Mouse (Mus musculus) kidney, postnatal 0 days (tissue): Measurements from ENCODE around the gene Nup98. TPM values are rescaled to one million over a fixed set of nuclear protein-coding genes. Genes with fewer than 3 reads are reported as not detected.

Experiments
- ATAC-seq: fragments of 200-750 bp; cut with Nextera tagmentation; replicated peaks from 2 replicates; pipeline ENCODE4 v1.8.0; 2017; ENCODE audit warnings: low read depth, moderate number of reproducible peaks, moderate TSS enrichment, moderate library complexity; ENCODE audit not compliant: low FRiP score
- DNase-seq: peaks from one replicate; pipeline ENCODE4 v3.0.0-alpha.2; 2016; ENCODE audit warnings: low spot score
- H3K27ac ChIP-seq: fragments of 300-500 bp; sonication (generic); 2 replicates; pipeline ENCODE4 v1.5.1; 2014; ENCODE audit warnings: mild to moderate bottlenecking
- H3K27me3 ChIP-seq: fragments of 300-500 bp; sonication (generic); 2 replicates; pipeline ENCODE4 v1.6.1; 2014; ENCODE audit warnings: low read length, mixed read lengths; ENCODE audit not compliant: insufficient read depth
- H3K36me3 ChIP-seq: fragments of 300-500 bp; sonication (generic); 2 replicates; pipeline ENCODE4 v1.6.1; 2014; ENCODE audit warnings: low read length, mixed read lengths; ENCODE audit not compliant: insufficient read depth
- H3K4me1 ChIP-seq: fragments of 300-500 bp; sonication (generic); replicated peaks from 2 replicates; pipeline ENCODE4 v1.6.1; 2014; ENCODE audit warnings: antibody characterized with exemption, low read length, mixed read lengths; ENCODE audit not compliant: insufficient read depth
- H3K4me2 ChIP-seq: fragments of 300-500 bp; sonication (generic); 2 replicates; pipeline ENCODE4 v1.6.1; 2014; ENCODE audit warnings: mild to moderate bottlenecking, low read length, moderate library complexity, mixed read lengths
- H3K4me3 ChIP-seq: fragments of 300-500 bp; sonication (generic); replicated peaks from 2 replicates; pipeline ENCODE4 v1.5.1; 2014; ENCODE audit warnings: low read depth, low read length
- H3K9ac ChIP-seq: fragments of 300-500 bp; sonication (generic); 2 replicates; pipeline ENCODE4 v1.6.1; 2014; ENCODE audit warnings: low read depth, low read length
- H3K9me3 ChIP-seq: fragments of 300-500 bp; sonication (generic); replicated peaks from 2 replicates; pipeline ENCODE4 v1.6.1; 2016; ENCODE audit warnings: low read length, inconsistent platforms, mixed read lengths
- CTCF ChIP-seq: IDR thresholded peaks from 2 replicates; pipeline ENCODE4 v1.5.1; 2016; ENCODE audit warnings: antibody characterized with exemption, low read depth, mild to moderate bottlenecking, moderate library complexity
- WGBS: fragments of 180-500 bp; shearing (Covaris S2); extraction: QIAGEN DNeasy Blood & Tissue Kit; methylation state at CpG from one replicate; pipeline ENCODE4 v1.1.7; 2014; 5-methylcytosine and 5-hydroxymethylcytosine counted together
- polyA plus RNA-seq: library from polyadenylated mRNA; unstranded; fragments of >200 nt; fragmentation: Nextera tagmentation; extraction: Ambion mirVana; gene quantifications from 2 replicates; pipeline ENCODE4 v1.2.1, GENCODE M21; 2015

The Nup98 gene
- polyA plus RNA-seq, 1 experiment from 2014 or later, result 19.1 TPM

DNA sequence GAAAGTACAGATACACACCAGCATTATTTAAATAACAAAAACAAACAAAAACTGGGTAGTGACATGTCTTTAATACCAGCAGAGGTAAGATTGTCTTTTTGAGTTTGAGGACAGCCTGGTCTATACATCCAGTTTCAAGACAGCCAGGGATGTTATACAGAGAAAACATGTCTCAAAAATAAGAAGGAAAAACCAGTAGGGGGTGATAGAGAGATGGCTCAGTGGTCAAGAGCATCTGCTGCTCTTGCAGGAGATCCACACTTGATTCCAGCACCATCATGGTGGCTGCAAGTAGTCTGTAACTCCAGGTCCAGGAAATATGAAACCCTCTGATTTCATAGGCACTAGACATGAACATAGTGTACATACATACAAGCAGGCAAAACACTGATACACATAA, 39.7 kb downstream of the Nup98 start:
- DNase-seq, result peak; percentile 21
- H3K36me3 ChIP-seq, result peaks cover 7% of the 10 kb centered on the region; the same call in 1 of the 2 replicates

DNA sequence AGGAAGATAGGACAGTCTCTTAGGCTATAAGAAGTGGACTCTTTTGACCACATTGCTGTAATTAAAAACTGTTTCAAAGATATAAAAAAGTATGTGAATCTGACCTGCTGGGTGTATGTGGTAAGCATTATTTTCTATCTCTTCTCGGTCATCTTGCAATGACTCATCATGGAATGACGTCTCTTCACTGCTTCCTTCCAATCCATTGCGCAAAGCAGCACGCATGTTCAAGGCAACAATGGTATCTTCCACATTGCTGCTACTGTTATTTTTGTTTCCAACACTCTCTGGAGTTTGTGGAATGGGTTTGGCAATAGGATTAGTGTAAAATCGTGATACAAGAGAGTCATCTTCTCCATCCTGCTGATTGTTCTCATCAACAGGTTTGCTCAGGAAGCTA, 56.3 kb downstream of the Nup98 start:
- H3K4me2 ChIP-seq, result no peak overlapping the region
- H3K9ac ChIP-seq, result no peak overlapping the region
- no peaks in the 10 kb centered on the region for H3K27me3 ChIP-seq
- H3K36me3 ChIP-seq, result peaks cover 38% of the 10 kb centered on the region
- H3K4me1 ChIP-seq, result no peaks in the 10 kb centered on the region
- DNase-seq, result no peak
- no peak overlapping the region for H3K4me3 ChIP-seq
- 93% methylated on average over 5 of the region's 5 CpGs for WGBS
- no peaks in the 10 kb centered on the region for H3K9me3 ChIP-seq
- no peak for ATAC-seq
- TF ChIP-seq CTCF, result no peak
- no peak overlapping the region for H3K27ac ChIP-seq

More for the DNA sequence above, 39.7 kb downstream of the Nup98 start:
- no peaks in the 10 kb centered on the region for H3K27me3 ChIP-seq
- H3K4me3 ChIP-seq, result no peak overlapping the region
- no peak overlapping the region for H3K9ac ChIP-seq
- no peak for ATAC-seq
- peak; percentile 49 for TF ChIP-seq CTCF
- H3K27ac ChIP-seq, result no peak overlapping the region
- H3K4me1 ChIP-seq, result no peaks in the 10 kb centered on the region
- H3K9me3 ChIP-seq, result no peaks in the 10 kb centered on the region
- no peak overlapping the region for H3K4me2 ChIP-seq

DNA sequence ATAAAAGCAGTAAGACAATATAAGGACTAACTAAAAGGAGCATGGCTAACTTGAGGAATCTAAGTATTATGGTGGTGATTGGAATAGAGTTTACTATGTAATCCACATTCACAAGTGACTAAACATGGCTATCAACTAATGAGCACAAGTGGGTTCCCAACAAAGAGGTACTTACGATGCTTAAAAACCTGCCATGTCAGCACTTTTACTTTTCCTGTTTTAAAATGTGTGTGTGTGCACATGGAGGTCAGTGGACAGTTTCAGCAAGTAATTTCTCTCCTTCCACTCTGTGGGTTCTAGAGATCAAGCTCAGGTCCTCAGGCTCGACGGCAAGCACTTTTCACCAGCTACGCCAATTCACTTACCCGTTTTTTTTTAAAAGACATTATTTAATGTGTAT, 72.1 kb downstream of the Nup98 start:
- DNase-seq (no peak), ATAC-seq (no peak)
- TF ChIP-seq CTCF, result no peak
- Histone ChIP-seq H3K9me3 (no peaks in the 10 kb centered on the region), H3K4me3 (no peak overlapping the region), H3K9ac (no peak overlapping the region), H3K27ac (no peak overlapping the region), H3K4me1 (no peaks in the 10 kb centered on the region), H3K27me3 (no peaks in the 10 kb centered on the region), H3K4me2 (no peak overlapping the region), H3K36me3 (peaks cover 27% of the 10 kb centered on the region)
- 97% methylated on average over 5 of the region's 5 CpGs for WGBS

DNA sequence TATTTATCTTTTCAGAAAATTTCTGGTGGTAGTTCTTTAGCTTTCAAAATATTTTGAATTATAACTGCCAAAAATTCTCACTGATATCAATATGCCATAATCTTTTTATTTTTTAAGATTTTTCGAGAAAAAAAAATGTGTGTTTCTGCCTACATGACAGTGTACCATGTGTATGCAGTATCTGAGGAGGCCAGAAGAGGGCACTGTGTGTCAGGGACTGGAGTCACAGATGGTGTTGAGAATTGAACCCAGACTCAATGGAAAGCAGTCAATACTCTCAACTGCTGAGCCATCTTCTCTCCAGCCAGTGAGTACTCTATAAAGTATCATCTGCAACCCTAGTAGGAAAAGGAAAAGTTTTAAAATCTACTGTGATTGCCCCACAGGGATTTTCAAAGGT, 72.5 kb downstream of the Nup98 start:
- ATAC-seq (no peak), DNase-seq (peak; percentile 34)
- H3K4me2 ChIP-seq, result no peak overlapping the region
- TF ChIP-seq CTCF, result peak; percentile 65
- no peak overlapping the region for H3K4me3 ChIP-seq
- H3K36me3 ChIP-seq, result peaks cover 27% of the 10 kb centered on the region
- 97% methylated on average over 1 of the region's 1 CpGs for WGBS
- no peaks in the 10 kb centered on the region for H3K4me1 ChIP-seq
- no peaks in the 10 kb centered on the region for H3K27me3 ChIP-seq
- H3K27ac ChIP-seq, result no peak overlapping the region
- no peaks in the 10 kb centered on the region for H3K9me3 ChIP-seq
- no peak overlapping the region for H3K9ac ChIP-seq

DNA sequence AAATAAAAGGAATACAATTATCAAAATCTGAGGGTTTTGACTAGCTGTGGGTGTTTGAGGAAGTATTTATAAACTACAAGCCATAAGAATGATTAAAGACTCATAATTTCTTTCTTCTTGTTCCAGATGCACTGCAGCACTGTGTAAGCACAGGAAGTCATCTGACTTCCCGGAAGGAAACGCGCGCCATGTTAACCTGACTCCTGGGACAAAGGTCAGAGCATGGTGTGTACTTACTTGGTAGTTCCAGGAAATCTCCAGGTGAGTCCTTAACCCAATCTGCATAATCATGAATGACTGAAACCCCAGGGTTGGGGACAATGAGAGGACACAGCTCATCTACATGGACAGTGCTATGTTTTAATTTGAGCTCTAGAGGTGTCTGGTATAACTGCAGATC, 77.6 kb downstream of the Nup98 start:
- Histone ChIP-seq H3K9me3 (no peaks in the 10 kb centered on the region), H3K4me3 (no peak overlapping the region), H3K27ac (no peak overlapping the region), H3K36me3 (peaks cover 40% of the 10 kb centered on the region), H3K4me1 (no peaks in the 10 kb centered on the region), H3K4me2 (no peak overlapping the region), H3K27me3 (no peaks in the 10 kb centered on the region), H3K9ac (no peak overlapping the region)
- ATAC-seq (no peak), DNase-seq (no peak)
- WGBS, result 77% methylated on average over 4 of the region's 4 CpGs
- TF ChIP-seq CTCF, result no peak

DNA sequence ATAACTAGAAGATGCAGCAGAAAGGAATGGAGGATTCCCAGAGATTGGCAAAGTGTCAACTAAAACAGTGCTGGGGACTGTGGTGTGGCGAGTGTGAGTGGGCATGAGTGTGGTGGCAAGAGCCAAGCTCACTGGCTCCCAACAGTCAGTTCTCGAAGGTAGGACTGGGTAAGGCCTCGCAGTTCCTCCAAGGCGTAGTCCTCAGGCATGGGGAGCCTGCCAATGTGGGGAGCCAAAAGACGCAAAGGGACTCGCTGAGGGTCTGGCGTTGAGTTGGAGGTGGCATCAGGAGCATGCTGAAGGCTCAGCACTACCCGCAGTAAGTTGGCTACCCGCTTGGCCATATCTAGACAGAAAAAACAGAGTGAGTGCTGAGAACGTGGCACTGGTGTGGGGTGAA, 89.7 kb downstream of the Nup98 start:
- no peak for DNase-seq
- no peak for TF ChIP-seq CTCF
- H3K4me3 ChIP-seq, result no peak overlapping the region
- H3K9me3 ChIP-seq, result no peaks in the 10 kb centered on the region
- no peak overlapping the region for H3K4me2 ChIP-seq
- no peaks in the 10 kb centered on the region for H3K27me3 ChIP-seq
- 95% methylated on average over 10 of the region's 10 CpGs for WGBS
- H3K36me3 ChIP-seq, result peaks cover 56% of the 10 kb centered on the region
- H3K9ac ChIP-seq, result no peak overlapping the region
- no peak overlapping the region for H3K27ac ChIP-seq
- ATAC-seq, result no peak
- H3K4me1 ChIP-seq, result no peaks in the 10 kb centered on the region

DNA sequence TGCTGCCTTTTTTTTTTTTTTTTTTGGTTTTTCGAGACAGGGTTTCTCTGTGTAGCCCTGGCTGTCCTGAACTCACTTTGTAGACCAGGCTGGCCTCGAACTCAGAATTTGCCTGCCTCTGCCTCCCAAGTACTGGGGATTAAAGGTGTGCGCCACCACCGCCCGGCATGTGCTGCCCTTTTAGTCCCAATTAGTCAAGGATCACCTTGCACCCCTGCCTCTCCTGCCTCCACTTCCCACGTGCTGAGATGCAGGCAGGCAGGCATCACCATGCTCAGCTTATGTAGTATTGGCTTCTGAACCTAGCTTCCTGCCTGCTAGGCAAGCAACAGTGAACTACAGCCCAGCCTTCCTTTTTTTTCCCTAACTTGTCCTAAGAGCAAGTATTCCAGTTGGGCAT, 92.6 kb downstream of the Nup98 start:
- H3K9ac ChIP-seq, result no peak overlapping the region
- no peak overlapping the region for H3K4me2 ChIP-seq
- H3K36me3 ChIP-seq, result peaks cover 27% of the 10 kb centered on the region
- ATAC-seq, result no peak
- no peak for TF ChIP-seq CTCF
- H3K27ac ChIP-seq, result no peak overlapping the region
- no peak overlapping the region for H3K4me3 ChIP-seq
- no peaks in the 10 kb centered on the region for H3K9me3 ChIP-seq
- WGBS, result 76% methylated on average over 6 of the region's 6 CpGs
- no peak for DNase-seq
- H3K4me1 ChIP-seq, result no peaks in the 10 kb centered on the region
- H3K27me3 ChIP-seq, result no peaks in the 10 kb centered on the region
